Mouse (Mus musculus) T-cell, adult 2 months (primary cell): ENCODE results near the gene Hba-x.
"Not testable (repeated sequence)": the region's sequence is repeated elsewhere in the genome, so short reads cannot be mapped to it uniquely, and the experiment has no call there.

Source experiments
- DNase-seq: peaks from one replicate; pipeline ENCODE4 v3.0.0; 2022; ENCODE audit warnings: low spot score

Gene Hba-x

GRCm38 (mm10) chr11:32285887-32286286, 9.7 kb downstream of the Hba-x start:
- DNase-seq = not testable (repeated sequence)

- DNase-seq = peak; percentile 63
Observed at GRCm38 (mm10) chr11:32286695-32287492, 10.7 kb downstream of the Hba-x start, which contains the start of gene Hbq1b. Gene Hbq1b, plus strand, starts transcription at chr11:32286965.

GRCm38 (mm10) chr11:32287493-32287825, 11.3 kb downstream of the Hba-x start:
- DNase-seq = no peak

DNA sequence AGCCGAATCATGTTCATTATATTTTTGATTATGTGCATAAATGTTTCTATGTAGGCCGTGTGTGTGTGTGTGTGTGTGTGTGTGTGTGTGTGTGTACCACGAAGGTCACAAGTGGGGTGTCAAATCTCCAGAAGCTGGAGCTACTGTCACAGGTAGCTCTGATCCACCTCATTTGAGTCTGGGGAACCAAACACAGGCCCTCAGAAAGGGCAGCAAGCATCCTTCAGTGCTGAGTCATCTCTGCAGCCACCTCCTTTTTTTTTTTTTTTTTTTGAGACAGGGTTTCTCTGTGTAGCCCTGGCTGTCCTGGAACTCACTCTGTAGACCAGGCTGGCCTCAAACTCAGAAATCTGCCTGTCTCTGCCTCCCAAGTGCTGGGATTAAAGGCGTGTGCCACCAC, 16.6 kb downstream of the Hba-x start:
- not testable (repeated sequence) for DNase-seq

DNA sequence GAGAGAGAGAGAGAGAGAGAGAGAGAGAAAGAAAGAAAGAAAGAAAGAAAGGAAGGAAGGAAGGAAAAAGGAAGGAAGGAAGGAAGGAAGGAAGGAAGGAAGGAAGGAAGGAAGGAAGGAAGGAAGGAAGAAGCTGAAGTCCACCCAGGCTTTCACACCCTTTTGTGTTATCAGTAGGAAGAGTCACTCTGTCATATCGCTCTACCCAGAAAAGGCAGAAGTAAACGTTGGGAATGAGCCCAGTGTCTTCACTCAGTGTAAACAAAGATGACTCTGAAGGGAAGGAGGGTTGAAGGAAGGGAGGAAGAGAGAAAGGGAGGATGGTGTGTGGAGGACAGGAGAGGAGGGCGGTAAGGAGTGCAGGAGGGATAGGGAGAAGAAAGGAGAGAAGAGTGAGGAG, 17.3 kb downstream of the Hba-x start:
- DNase-seq = not testable (repeated sequence)

GRCm38 (mm10) chr11:32296203-32296602, 20.0 kb downstream of the Hba-x start, which contains the start of gene Hba-a2:
Gene Hba-a2, plus strand, starts transcription at chr11:32296489.
- DNase-seq = not testable (repeated sequence)

GRCm38 (mm10) chr11:32297417-32297816, 21.2 kb downstream of the Hba-x start:
- not testable (repeated sequence) for DNase-seq

DNA sequence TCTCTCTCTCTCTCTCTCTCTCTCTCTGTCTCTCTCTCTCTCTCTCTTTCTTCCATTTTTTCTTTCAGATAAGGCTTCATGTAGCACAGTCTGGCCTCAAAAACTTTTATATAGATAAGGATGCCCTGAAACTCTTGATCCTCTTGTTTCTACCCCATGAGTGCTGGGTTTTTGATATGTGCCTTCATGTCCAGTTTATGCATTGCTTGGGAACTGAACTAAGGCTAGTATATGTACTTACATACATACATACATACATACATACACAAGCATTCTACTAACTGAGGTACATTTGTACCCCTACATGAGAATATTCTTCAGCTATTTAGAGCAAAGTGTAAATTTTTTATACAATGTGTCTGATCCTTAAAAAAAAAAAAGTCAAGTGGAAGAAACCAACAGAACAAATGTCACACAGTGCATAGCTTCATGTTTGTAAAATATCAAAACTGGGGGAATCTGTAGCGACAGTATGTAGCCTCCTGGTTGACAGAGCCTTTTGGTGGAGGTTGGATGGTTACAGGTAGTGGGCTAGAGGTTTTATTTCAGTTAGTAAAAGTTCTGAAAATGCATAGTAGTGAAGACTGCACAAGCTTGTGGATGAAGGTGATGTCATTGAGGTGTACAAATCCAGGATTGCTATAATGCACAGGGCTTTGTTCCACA, 21.8 kb downstream of the Hba-x start:
- no peak for DNase-seq

DNA sequence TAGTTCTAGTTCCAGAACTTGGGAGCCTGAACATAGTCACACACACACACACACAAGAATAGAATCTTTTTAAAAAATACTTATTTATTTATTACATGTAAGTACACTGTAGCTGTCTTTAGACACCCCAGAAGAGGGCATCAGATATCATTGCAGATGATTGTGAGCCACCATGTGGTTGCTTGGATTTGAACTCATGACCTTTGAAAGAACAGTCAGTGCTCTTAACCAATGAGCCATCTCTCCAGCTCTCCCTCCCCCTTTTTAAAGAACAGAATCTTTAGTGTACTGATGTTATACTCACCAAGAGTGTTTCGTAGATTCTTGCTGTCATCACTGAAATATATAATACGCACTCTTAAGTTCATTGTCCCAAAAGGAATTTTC, 22.3 kb downstream of the Hba-x start:
- no peak for DNase-seq

DNA sequence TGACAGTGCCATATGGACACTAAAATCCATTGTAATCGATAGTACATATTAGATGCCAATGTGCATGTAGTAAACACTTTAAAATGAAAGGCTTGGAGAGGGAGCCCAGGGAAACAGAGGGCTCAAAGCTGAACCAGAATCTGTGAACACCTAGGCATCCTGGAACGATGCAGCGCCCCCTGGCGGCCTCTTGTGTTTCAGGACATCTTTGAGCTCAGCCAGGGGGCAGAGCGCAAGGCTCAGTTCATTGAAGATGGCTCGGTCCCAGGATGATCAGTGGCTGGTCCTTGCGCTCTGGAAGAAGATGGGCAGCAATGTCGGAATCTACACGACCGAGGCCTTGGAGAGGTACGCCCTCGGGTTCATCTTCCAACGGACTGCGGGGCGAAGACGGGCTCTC, 23.7 kb downstream of the Hba-x start, which contains the start of gene Hbq1a:
Gene Hbq1a, plus strand, starts transcription at position 205 of the 400 bp plus-strand sequence.
- peak; percentile 23 for DNase-seq

DNA sequence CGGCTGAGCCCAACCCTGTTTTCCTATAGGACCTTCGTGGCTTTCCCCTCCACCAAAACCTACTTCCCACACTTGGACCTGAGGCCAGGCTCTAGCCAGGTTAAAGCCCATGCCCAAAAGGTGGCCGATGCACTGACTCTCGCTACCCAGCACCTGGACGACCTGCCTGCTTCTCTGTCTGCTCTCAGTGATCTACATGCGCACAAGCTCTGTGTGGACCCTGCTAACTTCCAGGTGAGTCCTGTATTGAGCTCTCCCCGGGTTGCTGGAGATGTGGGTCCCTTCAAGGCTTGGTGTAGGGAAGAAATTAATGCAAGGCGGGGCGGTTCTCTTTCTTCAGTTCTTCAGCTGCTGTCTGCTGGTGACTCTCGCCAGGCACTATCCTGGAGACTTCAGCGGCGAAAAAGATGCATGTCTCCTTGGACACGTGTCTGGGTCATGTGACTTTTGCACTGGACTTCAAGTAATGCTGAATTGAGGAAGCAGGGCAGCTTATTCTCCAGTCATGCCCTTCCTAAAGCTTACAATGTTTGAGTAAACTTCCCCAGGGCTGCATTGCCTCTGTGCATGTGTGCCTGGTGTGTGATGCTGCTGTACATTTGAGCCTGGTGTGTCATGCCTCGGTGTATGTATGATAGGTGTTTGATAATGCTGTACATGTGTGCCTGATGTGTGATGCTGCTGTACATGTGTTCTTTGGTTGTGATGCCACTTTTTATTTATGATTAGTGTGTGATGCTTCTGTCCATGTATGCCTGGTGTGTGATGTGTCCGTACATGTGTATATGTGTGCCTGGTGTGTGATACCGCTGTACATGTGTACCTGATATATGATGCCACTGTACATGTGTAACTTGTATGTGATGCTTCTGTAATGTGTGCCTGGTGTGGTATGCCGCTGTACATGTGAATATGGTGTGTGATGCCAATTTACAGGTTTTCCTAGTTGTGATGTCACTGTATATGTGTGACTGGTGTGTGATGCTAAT, 24.4 kb downstream of the Hba-x start:
- DNase-seq = no peak

GRCm38 (mm10) chr11:32301506-32301905, 25.3 kb downstream of the Hba-x start:
- DNase-seq = no peak

DNA sequence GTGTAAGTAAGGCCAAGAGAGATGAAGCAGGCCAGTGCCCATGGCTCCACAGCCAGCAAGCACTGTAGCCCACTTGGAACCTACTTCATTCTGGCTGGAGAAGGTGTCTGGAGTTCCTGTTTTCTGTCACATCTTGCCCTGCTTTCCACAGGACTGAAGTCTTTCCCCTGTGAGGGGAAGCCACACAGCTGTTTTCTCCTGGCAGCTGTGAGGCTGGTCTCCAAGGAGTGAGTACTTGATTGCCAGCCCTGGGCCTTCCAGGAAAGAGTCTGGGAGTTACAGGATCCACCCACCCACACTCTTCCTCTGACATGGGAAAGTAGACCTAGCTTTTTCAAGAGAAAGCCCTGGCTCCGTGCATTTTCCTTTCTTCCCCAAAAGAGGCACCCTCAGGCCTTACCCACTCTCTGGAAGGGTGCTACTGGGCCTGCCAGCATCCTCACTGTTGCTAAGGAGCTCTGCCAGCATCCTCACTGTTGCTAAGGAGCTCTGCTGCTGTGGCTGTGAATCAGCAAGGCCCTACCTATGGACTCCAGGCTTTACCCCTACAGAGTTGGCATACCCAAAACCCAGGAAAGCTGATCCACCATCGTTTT, 26.7 kb downstream of the Hba-x start:
- no peak for DNase-seq

DNA sequence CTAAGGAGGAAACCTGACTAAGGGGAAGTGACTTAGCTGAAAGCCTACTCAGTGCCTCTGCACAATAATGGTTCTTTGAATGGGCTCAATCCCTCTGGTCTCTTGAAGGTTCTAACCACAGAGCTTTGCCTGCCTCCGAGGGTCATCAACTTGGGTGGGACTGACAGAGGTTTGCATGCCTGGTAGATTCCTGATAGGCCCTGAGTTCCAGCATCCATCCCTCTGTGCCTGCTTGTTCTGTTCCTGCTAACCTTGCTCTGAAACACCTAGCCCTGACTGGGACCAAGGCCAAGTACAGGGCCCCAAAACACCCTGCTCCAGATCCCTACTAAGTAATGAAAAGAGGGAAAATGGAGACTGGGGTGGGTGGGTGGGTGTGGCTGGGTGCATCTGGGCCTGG, 27.3 kb downstream of the Hba-x start:
- no peak for DNase-seq

GRCm38 (mm10) chr11:32307006-32307405, 30.8 kb downstream of the Hba-x start:
- DNase-seq = no peak

DNA sequence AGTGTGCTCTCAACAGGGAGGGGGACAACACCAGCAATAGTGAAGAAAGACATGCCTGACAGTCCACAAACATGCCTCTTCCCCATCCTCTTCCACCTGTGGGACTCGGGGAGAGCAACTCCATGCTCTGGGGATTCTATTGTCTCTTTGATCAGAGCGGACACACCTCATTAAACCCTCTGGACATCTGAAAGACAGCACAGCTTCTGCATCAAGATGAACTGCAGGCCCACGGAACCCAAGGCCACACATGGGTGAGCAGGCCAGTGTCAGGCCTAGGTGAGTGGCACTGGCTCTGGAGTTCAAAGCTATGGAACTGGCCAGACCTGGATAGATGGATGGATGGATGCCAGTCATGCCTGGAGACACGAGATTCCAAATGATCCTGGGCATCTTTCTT, 33.2 kb downstream of the Hba-x start:
- DNase-seq = no peak

- DNase-seq = no peak
Observed at GRCm38 (mm10) chr11:32309928-32310327, 33.7 kb downstream of the Hba-x start.

DNA sequence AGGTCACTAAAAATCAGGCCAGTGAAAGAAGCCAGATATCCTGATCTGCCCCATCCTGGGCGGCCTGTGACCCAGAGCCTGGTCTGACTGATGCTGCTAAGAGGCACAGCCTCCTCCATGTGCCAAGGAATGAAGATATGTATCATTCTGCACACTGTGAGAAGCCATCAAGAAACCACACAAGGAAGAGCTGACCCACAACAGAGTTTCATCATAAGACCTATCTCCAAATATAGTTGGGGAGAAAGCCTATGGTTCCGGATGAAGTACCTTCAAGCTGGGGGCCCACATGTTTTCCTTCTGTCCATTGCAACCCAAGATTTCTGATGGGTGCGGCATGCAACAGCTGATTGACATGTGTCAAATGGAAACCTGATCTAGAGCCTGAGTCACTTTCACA, 39.8 kb downstream of the Hba-x start:
- no peak for DNase-seq

GRCm38 (mm10) chr11:32320507-32321195, 44.5 kb downstream of the Hba-x start:
- DNase-seq = no peak

DNA sequence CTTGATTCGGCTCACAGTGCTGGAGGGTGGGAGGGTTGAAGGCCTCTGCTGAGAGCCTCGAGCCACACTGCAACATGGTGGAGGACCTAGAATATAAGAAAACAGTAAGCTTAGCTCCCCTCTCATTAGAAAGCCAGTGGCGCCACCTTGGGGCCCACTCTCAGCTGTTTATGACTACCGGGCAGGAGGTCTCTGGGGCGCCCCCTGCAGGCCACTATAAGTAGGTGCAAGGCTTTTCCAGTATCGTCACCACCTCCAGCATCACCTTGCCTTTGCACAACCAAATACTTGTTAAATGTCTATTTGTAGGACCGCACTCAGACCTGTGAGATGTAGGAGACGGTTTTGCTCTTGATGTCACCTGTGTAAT, 45.0 kb downstream of the Hba-x start:
- peak; percentile 55 for DNase-seq

GRCm38 (mm10) chr11:32324609-32325008, 48.4 kb downstream of the Hba-x start:
- DNase-seq = peak; percentile 75
